Mouse (Mus musculus) CD8-positive naive resting alpha-beta T cell, adult 2 months (primary cell): ENCODE measurements around the gene Alox5.
"Not testable (repeated sequence)": the region's sequence is repeated elsewhere in the genome, so short reads cannot be mapped to it uniquely, and the experiment has no call there.

Experiments used
- DNase-seq, 2 experiments: peaks; one replicate each; pipeline ENCODE4 v3.0.0; 2022; ENCODE audit warnings: low read depth in 2 of 2, low spot score in 2 of 2

Gene Alox5

GRCm38 (mm10) chr6:116460544-116461283 lies at the start of gene Alox5:
Gene Alox5 (minus strand): TSS chr6:116461178.
- DNase-seq = no peak

GRCm38 (mm10) chr6:116506302-116507003 lies 45.5 kb upstream of the Alox5 start, which contains the start of gene Olfr212:
Gene Olfr212 (plus strand): TSS chr6:116506516.
- not testable (repeated sequence) for DNase-seq

- DNase-seq = no peak
These were observed 35.0 kb upstream of the Alox5 start for GRCm38 (mm10) chr6:116495960-116496359.

GRCm38 (mm10) chr6:116493742-116494141 lies 32.8 kb upstream of the Alox5 start:
- no peak for DNase-seq

- DNase-seq = no peak
These were observed 27.8 kb upstream of the Alox5 start, which contains the start of gene Olfr211 for GRCm38 (mm10) chr6:116488791-116489190. Gene Olfr211 (plus strand): TSS chr6:116489091.

- DNase-seq = no peak
These were observed 25.9 kb upstream of the Alox5 start for GRCm38 (mm10) chr6:116486833-116487232.

GRCm38 (mm10) chr6:116485081-116485480 lies 24.1 kb upstream of the Alox5 start:
- DNase-seq = no peak

GRCm38 (mm10) chr6:116468081-116468480 lies 7.1 kb upstream of the Alox5 start:
- no peak for DNase-seq

- no peak for DNase-seq
These were observed 1.7 kb downstream of the Alox5 start for GRCm38 (mm10) chr6:116459232-116459631.

GRCm38 (mm10) chr6:116458728-116459127 lies 2.2 kb downstream of the Alox5 start:
- no peak for DNase-seq

GRCm38 (mm10) chr6:116456482-116456881 lies 4.5 kb downstream of the Alox5 start:
- no peak for DNase-seq

- DNase-seq = no peak
These were observed 5.2 kb downstream of the Alox5 start for GRCm38 (mm10) chr6:116455781-116456180.

- DNase-seq = no peak
These were observed 20.1 kb downstream of the Alox5 start for GRCm38 (mm10) chr6:116440849-116441248.

- no peak for DNase-seq
These were observed 20.5 kb downstream of the Alox5 start for GRCm38 (mm10) chr6:116440447-116440846.

GRCm38 (mm10) chr6:116439531-116439930 lies 21.4 kb downstream of the Alox5 start:
- no peak for DNase-seq

GRCm38 (mm10) chr6:116438864-116439263 lies 22.1 kb downstream of the Alox5 start:
- no peak for DNase-seq

GRCm38 (mm10) chr6:116428282-116428681 lies 32.7 kb downstream of the Alox5 start:
- no peak for DNase-seq

- no peak for DNase-seq
These were observed 33.4 kb downstream of the Alox5 start for GRCm38 (mm10) chr6:116427552-116427951.

- DNase-seq = no peak
These were observed 37.3 kb downstream of the Alox5 start for GRCm38 (mm10) chr6:116423664-116424063.

- DNase-seq = no peak
These were observed 38.0 kb downstream of the Alox5 start for GRCm38 (mm10) chr6:116422991-116423390.

GRCm38 (mm10) chr6:116420271-116420670 lies 40.7 kb downstream of the Alox5 start:
- DNase-seq = no peak

GRCm38 (mm10) chr6:116419699-116420098 lies 41.3 kb downstream of the Alox5 start:
- no peak for DNase-seq
